Mouse (Mus musculus) embryonic facial prominence, embryonic 14.5 days (tissue): ENCODE results near the gene Tm7sf2. TPM values are rescaled to one million over a fixed set of nuclear protein-coding genes. Genes with fewer than 3 reads are reported as not detected.

ENCODE experiments used
- ATAC-seq: fragments of 200-750 bp; cut with Nextera tagmentation; 2 replicates; pipeline ENCODE4 v1.8.0; 2017; ENCODE audit warnings: low read depth, moderate number of reproducible peaks, moderate TSS enrichment
- DNase-seq: peaks from one replicate; pipeline ENCODE4 v3.0.0-alpha.2; 2015; ENCODE audit warnings: low spot score
- H3K27ac ChIP-seq: fragments of 300-500 bp; sonication (generic); replicated peaks from 2 replicates; pipeline ENCODE4 v1.5.1; 2014; ENCODE audit warnings: low read depth, mild to moderate bottlenecking, low read length, moderate library complexity
- H3K27me3 ChIP-seq: fragments of 300-500 bp; sonication (generic); replicated peaks from 2 replicates; pipeline ENCODE4 v1.6.1; 2014; ENCODE audit warnings: low read length; ENCODE audit not compliant: control insufficient read depth, insufficient read depth
- H3K36me3 ChIP-seq: fragments of 300-500 bp; sonication (generic); 2 replicates; pipeline ENCODE4 v1.6.1; 2014; ENCODE audit warnings: low read length, mixed read lengths; ENCODE audit not compliant: control insufficient read depth, insufficient read depth
- H3K4me1 ChIP-seq: fragments of 300-500 bp; sonication (generic); 2 replicates; pipeline ENCODE4 v1.6.1; 2014; ENCODE audit warnings: antibody characterized with exemption, low read length; ENCODE audit not compliant: control insufficient read depth, insufficient read depth
- H3K4me2 ChIP-seq: fragments of 300-500 bp; sonication (generic); 2 replicates; pipeline ENCODE4 v1.6.1; 2014; ENCODE audit warnings: low read depth, mild to moderate bottlenecking, low read length, moderate library complexity, mixed read lengths
- H3K4me3 ChIP-seq: fragments of 300-500 bp; sonication (generic); 2 replicates; pipeline ENCODE4 v1.5.1; 2014; ENCODE audit warnings: low read depth, mild to moderate bottlenecking, low read length
- H3K9ac ChIP-seq: fragments of 300-500 bp; sonication (generic); 2 replicates; pipeline ENCODE4 v1.6.1; 2014; ENCODE audit warnings: low read depth, mild to moderate bottlenecking, low read length, moderate library complexity, mixed read lengths
- H3K9me3 ChIP-seq: fragments of 300-500 bp; sonication (generic); 2 replicates; pipeline ENCODE4 v1.6.1; 2016; ENCODE audit warnings: low read length; ENCODE audit not compliant: control insufficient read depth
- WGBS: fragments of 180-500 bp; shearing (Covaris S2); extraction: QIAGEN DNeasy Blood & Tissue Kit; methylation state at CpG from one replicate; pipeline ENCODE4 v1.1.7; 2014; 5-methylcytosine and 5-hydroxymethylcytosine counted together
- polyA plus RNA-seq: library from polyadenylated mRNA; unstranded; fragments of >200 nt; fragmentation: Nextera tagmentation; extraction: Ambion mirVana; gene quantifications from 2 replicates; pipeline ENCODE4 v1.2.1, GENCODE M21; 2014

The Tm7sf2 gene
- polyA plus RNA-seq, 1 experiment from 2014 or later: 21.7 TPM

- Histone ChIP-seq H3K36me3 (peaks cover 14% of the 10 kb centered on the region), H3K4me2 (peak overlapping the region; percentile 100), H3K9ac (peak overlapping the region; percentile 94), H3K4me1 (peaks cover 28% of the 10 kb centered on the region), H3K4me3 (peak overlapping the region; percentile 90), H3K27me3 (no peaks in the 10 kb centered on the region), H3K9me3 (no peaks in the 10 kb centered on the region), H3K27ac (no peak overlapping the region)
- 52% methylated on average over 5 of the region's 5 CpGs for WGBS
- ATAC-seq (no peak), DNase-seq (no peak)
Measured at GRCm38 (mm10) chr19:6062418-6062817, 5.8 kb downstream of the Tm7sf2 start.

GRCm38 (mm10) chr19:6061641-6062302, 6.4 kb downstream of the Tm7sf2 start:
- Histone ChIP-seq H3K9me3 (no peaks in the 10 kb centered on the region), H3K27ac (peak overlapping the region; percentile 94), H3K4me3 (peak overlapping the region; percentile 90), H3K36me3 (peaks cover 14% of the 10 kb centered on the region), H3K27me3 (no peaks in the 10 kb centered on the region), H3K9ac (peak overlapping the region; percentile 94), H3K4me1 (peaks cover 23% of the 10 kb centered on the region), H3K4me2 (peak overlapping the region; percentile 100)
- WGBS: 7% methylated on average over 27 of the region's 44 CpGs
- peak; percentile 42 for DNase-seq
- ATAC-seq: no peak

- peaks cover 20% of the 10 kb centered on the region for H3K4me1 ChIP-seq
- peak within 1 kb of the TSS; percentile 94 for H3K9ac ChIP-seq
- H3K27me3 ChIP-seq: no peaks in the 10 kb centered on the region
- H3K4me2 ChIP-seq: peak within 1 kb of the TSS; percentile 100
- peak; percentile 98 for DNase-seq
- ATAC-seq: peak; percentile 86
- H3K9me3 ChIP-seq: no peaks in the 10 kb centered on the region
- peak within 1 kb of the TSS; percentile 90 for H3K4me3 ChIP-seq
- H3K36me3 ChIP-seq: peaks cover 14% of the 10 kb centered on the region
- H3K27ac ChIP-seq: peak within 1 kb of the TSS; percentile 94
- under 1% methylated on average over 19 of the region's 58 CpGs for WGBS
Measured at GRCm38 (mm10) chr19:6061021-6061533, 7.1 kb downstream of the Tm7sf2 start, which contains the start of gene Znhit2. Gene Znhit2, plus strand, starts transcription at chr19:6061192.

- H3K9ac ChIP-seq: peak overlapping the region; percentile 94
- H3K27ac ChIP-seq: peak overlapping the region; percentile 81; the same call in 1 of the 2 replicates
- peaks cover 34% of the 10 kb centered on the region for H3K36me3 ChIP-seq
- peaks cover 20% of the 10 kb centered on the region for H3K4me1 ChIP-seq
- DNase-seq: no peak
- no peaks in the 10 kb centered on the region for H3K9me3 ChIP-seq
- H3K27me3 ChIP-seq: no peaks in the 10 kb centered on the region
- ATAC-seq: no peak
- WGBS: 87% methylated on average over 5 of the region's 5 CpGs
- H3K4me3 ChIP-seq: peak overlapping the region; percentile 49
- peak overlapping the region; percentile 68 for H3K4me2 ChIP-seq
Measured at GRCm38 (mm10) chr19:6058966-6059365, 9.2 kb downstream of the Tm7sf2 start.

GRCm38 (mm10) chr19:6058513-6058912, 9.7 kb downstream of the Tm7sf2 start:
- WGBS: 34% methylated on average over 5 of the region's 5 CpGs

GRCm38 (mm10) chr19:6057313-6058096, 10.7 kb downstream of the Tm7sf2 start, which contains the start of the genes Mrpl49 and Fau:
Gene Mrpl49, minus strand, starts transcription at chr19:6057785.
Gene Fau, plus strand, starts transcription at chr19:6057844.
- H3K9me3 ChIP-seq: no peaks in the 10 kb centered on the region
- H3K9ac ChIP-seq: peak within 1 kb of the TSS; percentile 94
- H3K4me3 ChIP-seq: peak within 1 kb of the TSS; percentile 49
- H3K27me3 ChIP-seq: no peaks in the 10 kb centered on the region
- H3K4me1 ChIP-seq: peaks cover 17% of the 10 kb centered on the region
- peak; percentile 98 for DNase-seq
- peak within 1 kb of the TSS; percentile 68 for H3K4me2 ChIP-seq
- ATAC-seq: peak; percentile 83
- H3K27ac ChIP-seq: peak within 1 kb of the TSS; percentile 81
- H3K36me3 ChIP-seq: peaks cover 49% of the 10 kb centered on the region
- under 1% methylated on average over 53 of the region's 63 CpGs for WGBS

More at GRCm38 (mm10) chr19:6058513-6058912, 9.7 kb downstream of the Tm7sf2 start:
- no peak for ATAC-seq
- Histone ChIP-seq H3K4me3 (peak overlapping the region; percentile 49), H3K9ac (peak overlapping the region; percentile 94), H3K4me2 (peak overlapping the region; percentile 68), H3K27me3 (no peaks in the 10 kb centered on the region), H3K9me3 (no peaks in the 10 kb centered on the region), H3K4me1 (peaks cover 20% of the 10 kb centered on the region), H3K27ac (peak overlapping the region; percentile 81), H3K36me3 (peaks cover 39% of the 10 kb centered on the region)
- no peak for DNase-seq

GRCm38 (mm10) chr19:6056696-6057095, 11.5 kb downstream of the Tm7sf2 start:
- DNase-seq (no peak), ATAC-seq (no peak)
- no peaks in the 10 kb centered on the region for H3K27me3 ChIP-seq
- peak overlapping the region; percentile 94 for H3K9ac ChIP-seq
- WGBS: 56% methylated on average over 4 of the region's 4 CpGs
- H3K36me3 ChIP-seq: peaks cover 57% of the 10 kb centered on the region
- peak overlapping the region; percentile 68 for H3K4me2 ChIP-seq
- H3K9me3 ChIP-seq: no peaks in the 10 kb centered on the region
- H3K4me3 ChIP-seq: peak overlapping the region; percentile 49
- no peak overlapping the region for H3K27ac ChIP-seq
- H3K4me1 ChIP-seq: peaks cover 9% of the 10 kb centered on the region

GRCm38 (mm10) chr19:6054296-6054695, 13.9 kb downstream of the Tm7sf2 start:
- Histone ChIP-seq H3K9me3 (no peaks in the 10 kb centered on the region), H3K9ac (no peak overlapping the region), H3K4me1 (peaks cover 9% of the 10 kb centered on the region), H3K4me2 (no peak overlapping the region), H3K27ac (no peak overlapping the region), H3K4me3 (no peak overlapping the region), H3K27me3 (no peaks in the 10 kb centered on the region), H3K36me3 (peaks cover 74% of the 10 kb centered on the region)
- DNase-seq (no peak), ATAC-seq (no peak)
- WGBS: 85% methylated on average over 5 of the region's 5 CpGs
